Mouse (Mus musculus) left cerebral cortex, postnatal 10 days (tissue): ENCODE results near the gene Pianp. TPM values are rescaled to one million over a fixed set of nuclear protein-coding genes. Genes with fewer than 3 reads are reported as not detected.
A peak's percentile ranks its signal among the peaks of the same experiment; 100 is the strongest.

Source experiments
- DNase-seq, 2 experiments: peaks; one replicate each; pipeline ENCODE4 v3.0.0; 2021 to 2022; ENCODE audit warnings: low spot score in 2 of 2, mixed read lengths in 1 of 2; ENCODE audit errors: extremely low spot score in 1 of 2
- intact Hi-C: fragments of 180-260 bp; cut with DNase I; formaldehyde crosslinking; loops from one replicate; pipeline ENCODE4 v1.15.1; 2025
- total RNA-seq, 2 experiments: library from RNA; stranded (reverse); gene quantifications; 2 replicates each; pipeline ENCODE4 v1.2.3; 2021

Gene Pianp
- 100 to 1,000 TPM; 116 TPM for total RNA-seq

GRCm38 (mm10) chr6:124996551-124997501, at the start of gene Pianp:
TSS of gene Pianp (plus strand) at chr6:124996694.
- intact Hi-C loops: no loop called here
- DNase-seq: peak; percentile 79 to 90

- no peak for DNase-seq
- intact Hi-C loops: no loop called here
Observed at GRCm38 (mm10) chr6:124953991-124954715, 42.3 kb upstream of the Pianp start.

- intact Hi-C loops: no loop called here
- DNase-seq: no peak
Observed at GRCm38 (mm10) chr6:124955212-124955611, 41.3 kb upstream of the Pianp start.

DNA sequence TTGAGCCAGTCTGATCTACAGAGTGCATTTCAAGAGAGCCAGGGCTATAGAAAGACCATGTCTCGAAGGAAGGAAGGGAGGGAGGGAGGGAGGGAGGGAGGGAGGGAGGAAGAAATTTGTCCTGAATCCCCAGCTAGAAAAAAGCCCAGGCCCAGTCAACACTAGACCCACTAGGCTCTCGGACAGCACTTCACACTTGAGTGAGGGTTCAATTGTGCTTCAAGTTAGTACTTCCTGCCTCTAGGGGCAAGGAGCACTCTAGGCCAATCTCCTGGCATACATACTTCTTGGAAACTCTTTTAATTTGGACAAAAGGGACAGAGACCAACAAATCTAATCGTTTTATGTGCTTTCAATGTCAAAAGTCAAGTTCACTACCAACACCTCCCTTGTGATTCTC, 38.4 kb upstream of the Pianp start:
- intact Hi-C loops: no loop called here
- DNase-seq: no peak

DNA sequence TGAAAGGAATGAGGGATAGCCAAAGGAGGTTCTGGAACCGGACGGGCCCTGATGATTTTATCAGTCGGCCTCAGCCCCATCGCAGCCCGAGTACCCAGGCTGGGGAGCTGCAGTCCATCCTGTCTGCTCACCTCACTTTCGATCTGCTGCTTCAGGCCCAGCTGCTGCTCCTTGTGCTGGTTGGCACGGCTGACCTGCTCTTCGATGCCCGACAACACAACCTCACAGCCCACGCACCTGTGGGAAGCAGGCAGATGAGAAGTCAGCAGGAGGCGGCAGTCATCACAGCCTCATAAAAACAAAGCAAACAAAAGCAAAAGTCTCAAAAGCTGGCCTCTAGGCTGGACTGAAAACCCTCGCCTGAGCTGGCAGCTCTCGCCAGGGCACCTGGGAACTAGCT, 36.5 kb upstream of the Pianp start:
- intact Hi-C loops: no loop called here
- no peak for DNase-seq

DNA sequence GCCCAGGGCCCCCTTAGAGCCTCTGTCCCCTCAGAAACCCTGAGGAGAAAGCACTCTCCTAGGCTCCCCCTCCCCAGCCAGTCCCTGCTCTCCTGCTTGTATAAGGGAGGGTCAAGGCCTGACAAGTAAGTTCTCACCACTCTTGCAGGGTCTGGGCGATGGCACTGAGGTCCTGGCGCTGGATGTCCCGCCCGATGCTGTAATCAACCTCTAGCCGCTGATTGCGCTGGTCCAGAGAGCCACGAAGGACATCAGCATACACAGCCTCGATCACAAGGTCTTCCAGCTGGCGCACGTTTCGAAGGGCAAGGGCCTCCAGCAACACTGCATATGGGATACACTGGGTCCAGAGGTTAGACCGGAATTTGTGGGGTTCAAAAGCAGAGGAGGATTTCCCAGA, 35.5 kb upstream of the Pianp start:
- intact Hi-C loops: no loop called here

DNA sequence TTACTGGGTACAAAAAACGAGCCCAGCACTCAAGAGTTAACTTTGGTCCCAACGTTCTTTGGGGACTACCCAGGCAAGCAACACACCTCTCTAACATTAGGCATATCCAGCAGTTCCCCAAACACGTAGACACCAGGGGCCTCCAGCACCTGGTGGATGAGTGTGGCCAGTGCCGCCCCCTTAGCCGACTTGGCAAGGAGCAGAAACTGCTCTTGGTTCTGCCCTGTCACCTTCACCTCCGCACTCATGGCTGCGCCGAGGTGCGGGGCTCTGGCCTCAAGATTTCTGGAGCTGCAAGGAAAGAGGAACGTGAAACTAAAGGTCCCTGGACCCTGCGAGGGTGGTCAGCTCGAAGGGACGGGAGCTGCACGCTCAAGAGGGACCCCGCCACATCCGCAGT, 31.9 kb upstream of the Pianp start:
- intact Hi-C loops: no loop called here
- no peak for DNase-seq

More for the DNA sequence above, 35.5 kb upstream of the Pianp start:
- peak in 1 of 2 experiments; percentile 26 for DNase-seq

DNA sequence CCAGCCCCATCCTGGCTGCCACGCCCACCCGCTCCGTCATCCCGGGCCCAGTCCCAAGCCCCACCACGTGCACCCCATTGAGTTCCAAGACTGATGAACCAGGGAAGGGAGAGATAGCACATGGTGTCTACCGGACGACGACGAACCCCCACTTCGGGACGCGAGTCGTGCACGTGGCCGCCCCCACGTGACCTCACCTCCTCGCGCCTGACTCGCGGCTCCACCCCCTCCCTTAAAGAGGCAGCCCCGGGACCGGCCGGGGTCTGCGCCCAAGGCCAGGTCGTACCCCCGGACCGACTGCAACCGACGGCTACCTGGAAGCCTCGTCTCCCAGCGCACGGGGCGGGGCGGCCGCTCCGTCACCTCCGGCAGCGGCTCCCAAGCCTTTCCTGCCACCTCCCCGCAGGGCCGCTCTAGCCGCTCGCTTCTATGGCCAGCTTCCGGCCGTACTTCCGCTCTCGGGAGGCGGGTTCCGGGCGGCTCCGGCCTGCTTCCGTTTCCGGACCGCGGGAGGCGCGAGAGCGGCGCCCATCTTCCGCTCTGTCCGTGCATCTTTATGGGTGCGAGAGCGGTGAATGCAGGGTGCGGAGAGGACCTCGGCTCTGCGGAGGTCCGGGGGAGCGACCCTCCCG, 31.3 kb upstream of the Pianp start, which contains the start of gene Cops7a:
Cops7a (minus strand) TSS at position 451 of the 632 bp plus-strand sequence.
- peak; percentile 94 to 98 for DNase-seq
- intact Hi-C loops: no loop called here

DNA sequence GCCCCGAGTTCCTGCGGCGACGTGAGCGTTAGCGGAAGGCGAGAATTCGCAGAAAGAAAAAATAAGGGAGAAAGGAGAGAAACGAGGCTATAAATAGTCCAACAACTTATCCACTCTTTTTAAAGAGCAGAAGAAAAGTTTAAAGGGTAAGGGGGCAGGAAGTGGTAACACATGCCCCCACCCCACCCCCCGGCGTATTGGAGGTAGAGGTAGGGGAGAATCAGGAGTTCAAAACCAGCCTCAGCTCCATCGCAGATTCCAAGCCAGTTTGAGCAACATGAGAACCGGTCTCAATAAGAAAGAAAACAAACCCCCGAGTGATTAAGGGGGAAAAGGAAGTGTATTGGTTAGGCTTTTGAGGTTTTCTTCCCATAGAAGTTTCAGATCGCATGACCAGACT, 30.7 kb upstream of the Pianp start:
- DNase-seq: no peak
- intact Hi-C loops: no loop called here

DNA sequence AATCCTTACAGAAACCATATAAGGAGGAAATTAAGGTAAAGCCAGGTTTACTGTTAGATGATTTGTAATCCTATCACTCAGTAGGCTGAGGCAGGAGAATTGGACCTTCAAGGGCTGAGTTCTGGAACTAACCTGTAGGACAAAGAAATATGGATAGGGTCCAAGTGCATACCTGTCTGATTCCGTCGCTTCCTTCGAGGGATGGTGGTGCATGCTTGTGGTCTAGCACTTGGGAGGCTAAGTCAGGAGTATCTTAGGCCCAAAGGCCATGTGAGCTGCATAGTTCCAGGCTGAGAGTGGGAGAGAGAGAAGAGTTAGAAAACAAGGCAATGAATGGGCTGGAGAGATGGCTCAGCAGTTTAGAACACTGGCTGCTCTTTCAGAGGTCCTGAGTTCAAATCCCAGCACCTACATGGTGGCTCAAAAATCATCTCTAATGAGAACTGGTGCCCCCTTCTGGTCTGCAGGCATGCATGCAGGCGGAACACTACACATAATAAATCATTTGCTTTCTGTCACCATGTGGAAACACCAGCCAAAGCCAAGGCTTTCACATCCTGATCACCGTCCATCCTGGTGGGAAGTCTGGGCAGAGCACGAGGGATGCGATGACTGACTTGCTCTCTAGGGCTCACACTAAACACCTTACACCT, 29.9 kb upstream of the Pianp start:
- no peak for DNase-seq
- intact Hi-C loops: no loop called here

DNA sequence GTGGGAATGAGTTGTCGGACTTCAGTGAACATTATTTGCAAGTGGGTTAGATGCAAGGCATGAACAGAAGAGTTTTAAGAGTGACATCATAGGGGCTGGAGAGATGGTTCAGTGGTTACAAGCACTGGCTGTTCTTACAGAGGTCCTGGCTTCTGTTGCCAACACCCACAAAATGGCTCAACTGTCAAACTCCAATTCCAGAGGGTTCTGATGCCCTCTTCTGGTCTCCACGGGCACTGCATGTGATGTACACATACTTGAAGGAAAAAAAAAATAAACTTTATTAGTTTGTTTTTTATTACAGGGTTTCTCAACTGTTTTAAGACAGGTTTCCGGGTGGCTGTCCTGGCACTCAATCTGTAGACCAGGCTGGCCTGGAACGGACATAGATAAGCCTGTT, 28.7 kb upstream of the Pianp start:
- DNase-seq: peak in 1 of 2 experiments; percentile 54
- intact Hi-C loops: no loop called here

GRCm38 (mm10) chr6:124992241-124992640, 4.3 kb upstream of the Pianp start:
- no peak for DNase-seq
- intact Hi-C loops: no loop called here

- DNase-seq: no peak
- intact Hi-C loops: no loop called here
Observed at GRCm38 (mm10) chr6:124993365-124993764, 3.1 kb upstream of the Pianp start.

- intact Hi-C loops: no loop called here
- no peak for DNase-seq
Observed at GRCm38 (mm10) chr6:124993876-124994275, 2.6 kb upstream of the Pianp start.

GRCm38 (mm10) chr6:124995246-124995645, 1.2 kb upstream of the Pianp start:
- intact Hi-C loops: no loop called here
- DNase-seq: no peak

- intact Hi-C loops: no loop called here
- DNase-seq: no peak
Observed at GRCm38 (mm10) chr6:124995831-124996403, 577 bp upstream of the Pianp start.

- intact Hi-C loops: no loop called here
- DNase-seq: peak in 1 of 2 experiments; percentile 51
Observed at GRCm38 (mm10) chr6:124998066-124998465, 1.6 kb downstream of the Pianp start.

- no peak for DNase-seq
- intact Hi-C loops: no loop called here
Observed at GRCm38 (mm10) chr6:124999091-124999490, 2.6 kb downstream of the Pianp start.

DNA sequence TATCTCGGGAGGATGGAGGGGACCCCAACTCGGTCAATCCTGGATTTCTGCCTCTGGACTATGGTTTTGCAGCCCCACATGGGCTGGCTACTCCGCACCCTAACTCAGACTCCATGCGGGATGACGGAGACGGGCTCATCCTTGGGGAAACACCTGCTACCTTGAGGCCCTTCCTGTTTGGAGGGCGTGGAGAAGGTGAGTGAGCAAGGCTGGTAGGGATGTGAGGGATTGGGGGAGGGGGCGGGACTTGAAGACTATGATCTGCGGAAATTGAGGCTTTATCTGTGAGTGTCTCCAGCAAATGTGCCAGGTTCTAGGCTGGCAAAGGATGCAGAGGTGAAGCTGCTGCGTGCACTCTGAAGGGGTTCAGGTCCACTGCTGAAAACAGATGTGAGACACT, 3.1 kb downstream of the Pianp start:
- intact Hi-C loops: no loop called here
- no peak for DNase-seq
